Mouse (Mus musculus) mouse trophoblast stem cell (cell line): ENCODE results near the gene Hormad2.

ENCODE experiments used
- in situ Hi-C, 2 experiments: fragments of 300-500 bp; cut with MseI, MboI; formaldehyde crosslinking; loops; 2 replicates in 1 of 2; 3 replicates in 1 of 2; pipeline ENCODE4 v1.15.1; 2025

Gene Hormad2

GRCm38 (mm10) chr11:4440978-4441377 lies at the start of gene Hormad2:
Gene Hormad2 (minus strand): TSS chr11:4441105.
- in situ Hi-C loops: no loop called here

DNA sequence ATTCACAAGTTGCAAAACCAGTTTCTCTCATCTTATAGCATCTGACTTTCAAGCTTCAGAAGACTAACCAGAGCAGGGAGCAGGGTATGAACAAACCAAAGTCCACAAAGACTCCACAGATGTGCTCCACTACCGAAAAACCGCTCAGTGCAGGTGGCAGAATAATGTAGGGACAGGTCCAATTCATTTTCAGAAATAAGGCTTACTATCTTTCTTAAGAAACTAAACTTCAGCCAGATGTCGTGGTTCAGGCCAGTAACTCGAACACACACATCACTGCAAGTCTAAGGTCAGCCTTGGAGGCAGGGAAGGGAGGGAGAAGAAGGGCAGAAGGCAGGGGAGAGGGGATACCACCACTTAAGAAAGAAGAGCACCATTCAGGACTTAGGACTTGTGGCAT lies 48.3 kb upstream of the Hormad2 start:
- in situ Hi-C loops: no loop called here

GRCm38 (mm10) chr11:4488798-4489197 lies 47.9 kb upstream of the Hormad2 start:
- in situ Hi-C loops: no loop called here

GRCm38 (mm10) chr11:4488367-4488766 lies 47.5 kb upstream of the Hormad2 start:
- in situ Hi-C loops: no loop called here

DNA sequence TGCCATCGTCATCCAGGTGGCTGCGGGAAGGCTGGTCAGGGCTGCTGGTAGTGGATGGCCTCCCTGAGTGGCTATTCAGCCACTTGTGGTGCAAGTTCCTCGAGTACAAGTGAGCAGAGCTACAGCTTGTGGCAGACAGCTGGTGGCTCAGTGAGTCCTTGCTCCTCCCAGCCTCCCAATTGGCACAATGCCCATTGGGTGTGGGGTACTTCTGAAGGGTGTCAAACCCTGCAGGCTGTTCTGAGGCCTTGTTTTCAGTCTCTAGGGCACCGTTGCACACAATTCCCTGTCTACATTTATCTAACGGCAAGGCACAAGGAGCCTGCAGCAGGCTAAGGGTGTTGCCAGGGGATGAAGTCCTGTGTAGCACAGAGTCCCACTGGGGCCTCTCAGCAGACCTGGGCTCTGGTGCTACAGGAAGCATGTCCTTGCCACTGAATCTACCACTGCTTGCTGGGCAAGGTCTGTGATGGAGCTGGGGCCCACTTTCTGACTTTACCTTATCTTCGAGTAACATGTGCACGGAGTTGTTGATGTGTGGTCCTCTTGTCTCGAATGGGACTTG lies 46.6 kb upstream of the Hormad2 start:
- in situ Hi-C loops: no loop called here

- in situ Hi-C loops: no loop called here
Observed at GRCm38 (mm10) chr11:4484541-4484940, 43.6 kb upstream of the Hormad2 start.

GRCm38 (mm10) chr11:4482641-4483040 lies 41.7 kb upstream of the Hormad2 start:
- in situ Hi-C loops: no loop called here

GRCm38 (mm10) chr11:4476184-4476697 lies 35.3 kb upstream of the Hormad2 start:
- in situ Hi-C loops: no loop called here

DNA sequence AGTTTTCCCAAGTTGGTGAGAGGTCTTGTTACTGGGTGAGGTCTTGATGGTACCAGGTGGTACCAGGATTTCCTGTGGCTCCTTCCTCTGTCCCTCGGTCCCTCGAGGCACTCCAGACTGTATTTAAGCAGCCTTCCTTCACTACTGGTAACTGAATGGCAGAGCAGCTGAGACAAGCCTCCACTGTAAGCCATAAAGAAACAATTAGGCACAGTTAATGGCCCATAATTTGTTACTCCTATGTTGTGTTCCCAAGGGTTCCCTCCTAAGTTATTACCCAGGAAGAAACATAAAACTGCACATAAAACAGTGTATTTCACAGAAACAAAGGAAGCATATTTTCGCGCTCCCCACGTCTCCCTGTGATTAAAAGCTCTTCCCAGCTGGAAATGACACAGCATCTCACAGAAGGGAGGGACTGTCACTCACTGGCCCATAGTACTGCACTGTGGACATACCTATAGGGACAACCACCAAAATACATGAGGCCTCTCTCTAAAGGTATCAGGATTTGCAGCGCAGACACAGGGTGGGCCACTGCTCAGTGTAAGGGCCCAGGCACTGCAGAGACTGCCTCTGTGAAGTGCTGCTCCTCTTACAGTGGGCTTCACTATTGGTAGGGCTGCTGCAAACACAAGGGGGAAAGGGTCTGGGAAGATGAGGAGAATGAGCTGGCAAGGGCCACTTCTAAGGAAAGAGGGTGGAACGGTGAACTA lies 31.7 kb upstream of the Hormad2 start:
- in situ Hi-C loops: no loop called here

DNA sequence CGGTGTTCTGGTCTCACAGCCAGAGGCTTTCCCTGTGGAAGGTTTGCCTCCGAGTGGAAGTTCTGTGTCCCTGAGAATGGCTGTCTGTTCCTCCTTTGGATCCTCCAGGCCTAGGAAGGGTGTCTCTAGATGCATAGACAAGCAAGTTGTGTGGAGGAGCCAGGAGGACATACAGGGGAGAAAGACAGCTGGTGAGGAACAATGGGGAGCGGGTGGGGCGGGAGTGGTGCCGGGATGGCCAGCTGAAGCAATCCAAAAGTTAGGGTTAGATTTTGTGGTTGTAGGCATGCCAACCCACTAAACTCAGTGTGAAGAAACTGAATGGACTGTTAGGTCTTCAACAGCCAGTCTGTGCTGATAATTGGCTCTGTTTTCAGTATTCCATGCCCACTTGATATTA lies 30.8 kb upstream of the Hormad2 start:
- in situ Hi-C loops: no loop called here

DNA sequence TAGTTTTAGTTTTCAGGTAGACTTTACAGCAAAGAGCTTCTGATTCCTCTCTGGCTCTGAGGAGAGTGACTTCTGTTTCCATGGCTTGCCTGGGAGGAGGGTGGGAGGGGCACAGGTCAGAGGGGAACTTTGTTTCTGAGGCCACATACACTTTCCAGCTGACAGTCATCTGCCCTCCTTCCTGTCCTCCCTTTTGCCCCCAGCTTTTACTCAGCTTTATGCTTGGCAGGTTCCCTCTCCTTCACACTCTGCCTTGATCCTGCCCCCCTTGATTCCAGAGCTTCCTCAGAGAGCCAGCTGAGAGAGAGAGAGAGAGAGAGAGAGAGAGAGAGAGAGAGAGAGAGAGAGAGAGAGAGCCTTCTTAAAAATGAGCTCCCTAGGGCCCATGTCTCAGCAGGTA lies 30.3 kb upstream of the Hormad2 start:
- in situ Hi-C loops: no loop called here

- in situ Hi-C loops: no loop called here
Observed at GRCm38 (mm10) chr11:4469091-4469490, 28.2 kb upstream of the Hormad2 start.

GRCm38 (mm10) chr11:4467436-4467835 lies 26.5 kb upstream of the Hormad2 start:
- in situ Hi-C loops: no loop called here

- in situ Hi-C loops: no loop called here
Observed at GRCm38 (mm10) chr11:4466191-4466590, 25.3 kb upstream of the Hormad2 start.

DNA sequence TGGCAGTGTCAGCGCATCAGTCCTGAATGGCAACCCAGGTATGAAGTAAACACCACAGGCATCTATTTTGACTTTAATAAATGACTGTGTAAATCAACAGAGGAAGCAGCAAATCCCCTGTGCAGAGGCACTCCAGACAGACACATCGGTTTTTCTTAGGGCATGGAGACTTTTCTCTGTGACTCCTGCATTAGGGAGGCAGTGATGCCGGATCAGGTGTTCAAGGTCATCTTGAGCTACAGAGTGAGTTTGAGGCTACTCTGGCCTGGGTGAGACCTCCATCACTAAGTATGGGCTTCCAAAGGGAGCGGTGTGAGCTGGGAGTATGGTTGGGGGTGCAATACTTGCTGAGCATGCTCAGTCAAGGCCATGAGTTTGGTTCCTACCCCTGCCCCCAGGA lies 23.7 kb upstream of the Hormad2 start:
- in situ Hi-C loops: no loop called here

DNA sequence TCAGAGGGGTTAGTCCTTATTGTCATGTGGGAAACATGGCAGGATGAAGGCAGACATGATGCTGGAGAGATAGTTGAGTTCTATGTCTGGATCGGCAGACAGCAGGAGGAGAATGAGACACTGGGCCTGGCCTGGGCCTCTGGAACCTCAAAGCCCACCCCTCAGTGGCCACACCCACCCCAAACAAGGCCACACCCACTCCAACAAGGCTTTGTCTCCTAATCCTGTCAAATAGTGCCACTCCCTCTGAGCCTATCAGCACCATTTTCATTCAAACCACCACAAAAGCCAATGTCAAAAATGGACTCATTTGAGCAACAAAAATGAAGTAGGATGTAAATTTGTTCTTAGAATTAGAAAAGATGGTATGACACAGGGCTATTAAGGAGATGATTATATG lies 23.3 kb upstream of the Hormad2 start:
- in situ Hi-C loops: no loop called here

DNA sequence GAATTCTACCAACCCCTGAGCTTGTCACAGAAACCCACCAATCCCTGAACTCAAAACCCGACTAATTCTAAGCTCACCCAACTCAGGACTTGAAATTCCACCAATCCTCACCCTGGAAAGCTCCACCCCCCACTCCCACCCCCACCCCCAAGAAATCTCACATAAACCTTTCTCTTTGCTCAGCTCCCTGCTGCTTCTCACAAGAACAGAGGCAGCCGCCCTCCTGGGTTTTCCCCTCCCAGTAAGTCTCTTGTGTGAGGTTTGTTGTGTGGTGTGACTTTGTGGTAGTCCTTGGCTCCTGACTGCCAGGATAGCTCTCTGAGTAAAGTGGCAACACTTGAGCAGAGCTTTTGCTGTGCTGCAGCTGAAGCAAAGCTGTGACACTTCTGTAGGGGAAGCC lies 22.0 kb upstream of the Hormad2 start:
- in situ Hi-C loops: no loop called here

- in situ Hi-C loops: no loop called here
Observed at GRCm38 (mm10) chr11:4461154-4461553, 20.2 kb upstream of the Hormad2 start.

DNA sequence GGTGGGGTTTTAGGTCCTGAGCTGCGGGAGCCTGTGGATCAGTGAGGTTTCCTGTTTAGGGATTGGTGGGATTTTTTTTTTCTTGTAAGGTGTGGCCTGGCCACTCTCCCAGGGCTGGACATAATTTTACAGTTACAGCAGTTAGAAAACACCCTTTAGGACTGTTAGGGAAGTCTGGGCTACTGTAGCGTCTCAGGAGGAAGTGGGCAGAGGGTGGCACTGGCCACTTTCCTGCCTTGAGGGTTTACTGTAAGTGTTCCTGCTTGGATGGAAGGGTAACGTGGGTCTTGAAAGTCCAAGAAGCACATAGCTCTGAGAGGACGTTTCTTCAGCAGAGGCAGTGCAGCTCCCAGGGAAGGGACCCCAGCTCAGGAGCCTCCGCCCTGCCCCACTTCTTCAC lies 19.7 kb upstream of the Hormad2 start:
- in situ Hi-C loops: no loop called here

DNA sequence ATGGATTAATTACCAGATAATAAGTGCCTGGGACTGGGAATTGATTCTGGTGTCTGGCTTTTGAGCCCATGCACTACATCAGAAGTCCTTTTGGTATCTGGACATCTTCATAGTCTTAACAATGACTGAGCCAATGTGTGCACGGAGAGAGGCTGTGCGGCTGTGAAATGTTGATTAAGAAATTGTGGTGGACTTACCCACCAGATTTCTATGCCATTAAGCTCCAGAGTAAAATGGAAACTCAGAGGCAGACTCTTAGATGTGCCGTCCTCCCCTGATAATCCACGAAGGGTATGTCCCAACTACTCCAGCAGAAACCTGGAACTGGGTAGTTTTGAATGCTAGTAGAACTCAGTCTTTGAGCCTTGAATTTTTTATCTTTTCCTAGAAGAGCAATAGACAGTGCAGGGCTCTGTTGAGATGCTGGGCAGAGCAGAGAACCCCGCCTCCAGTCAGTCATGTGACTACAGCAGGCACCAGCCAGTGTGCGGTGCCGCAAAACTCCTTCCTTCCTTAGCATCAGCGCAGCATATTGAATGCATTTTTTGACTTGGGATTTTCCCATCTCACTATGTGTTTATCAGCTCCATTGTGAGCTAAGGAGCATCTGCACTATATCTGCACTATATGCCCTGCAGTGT lies 14.1 kb upstream of the Hormad2 start:
- in situ Hi-C loops: no loop called here

DNA sequence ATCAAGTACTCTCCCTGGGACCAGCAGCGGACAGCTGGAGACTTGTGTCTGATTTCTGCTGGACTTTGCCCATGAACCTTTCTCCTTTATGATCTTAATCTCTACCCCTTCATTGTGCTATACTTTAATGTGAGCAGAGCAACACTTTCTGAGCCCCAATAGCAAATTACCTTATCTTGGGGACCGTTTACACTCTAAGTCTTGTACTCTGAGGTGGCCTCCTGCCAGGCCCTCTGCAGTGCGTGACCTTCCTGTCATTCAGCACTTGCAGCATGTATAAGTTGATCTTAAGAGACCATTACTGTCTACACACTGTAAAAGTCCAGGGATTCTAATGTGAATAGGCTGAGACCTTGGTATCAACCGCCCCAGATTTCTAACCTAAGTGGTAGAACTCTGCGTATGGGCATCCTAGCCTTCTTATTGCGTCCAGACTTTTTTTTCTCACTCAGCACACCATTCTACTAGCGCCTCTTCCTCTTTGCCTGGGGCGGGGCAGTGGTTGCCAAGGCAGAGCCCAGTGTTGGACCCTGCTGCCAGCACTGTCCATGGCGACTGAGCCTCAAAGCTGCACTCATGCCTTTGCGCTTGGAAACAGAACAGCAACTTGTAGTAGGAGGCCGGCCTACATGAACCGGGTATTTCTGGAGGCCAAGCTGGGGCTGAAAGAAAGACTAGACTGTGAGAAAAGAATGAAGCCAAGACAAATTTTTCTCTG lies 11.7 kb upstream of the Hormad2 start:
- in situ Hi-C loops: no loop called here

- in situ Hi-C loops: no loop called here
Observed at GRCm38 (mm10) chr11:4451116-4451515, 10.2 kb upstream of the Hormad2 start.
